Mouse (Mus musculus) CH12.LX (cell line): ENCODE data around the gene Zfp982. TPM values are rescaled to one million over a fixed set of nuclear protein-coding genes. Genes with fewer than 3 reads are reported as not detected.
"Not testable (repeated sequence)": the region's sequence is repeated elsewhere in the genome, so short reads cannot be mapped to it uniquely, and the experiment has no call there.

Experiments used
- DNase-seq: peaks from one replicate; pipeline ENCODE4 v3.0.0-alpha.2; 2013; ENCODE audit errors: extremely low read depth
- H3K27ac ChIP-seq: 2 replicates; pipeline ENCODE4 v1.5.1; 2012; ENCODE audit warnings: low read depth, mild to moderate bottlenecking, control low read depth, moderate library complexity; ENCODE audit not compliant: insufficient read depth
- H3K27me3 ChIP-seq: replicated peaks from 2 replicates; pipeline ENCODE3; 2012; ENCODE audit warnings: inconsistent platforms
- H3K36me3 ChIP-seq, 2 experiments: replicated peaks in 1 of 2; 2 replicates each; pipeline versions ENCODE3 to v1.6.1; 2012; ENCODE audit warnings: inconsistent platforms in 1 of 2, low read length in 1 of 2, mild to moderate bottlenecking in 1 of 2, mixed read lengths in 1 of 2, moderate library complexity in 1 of 2; ENCODE audit not compliant: control insufficient read depth in 1 of 2, insufficient read depth in 1 of 2
- H3K4me1 ChIP-seq, 2 experiments: 2 replicates each; pipeline ENCODE4 v1.6.1; 2012; ENCODE audit warnings: inconsistent platforms in 1 of 2, moderate library complexity in 1 of 2; ENCODE audit not compliant: insufficient read depth in 2 of 2, control insufficient read depth in 1 of 2
- H3K4me2 ChIP-seq: 2 replicates; pipeline ENCODE4 v1.6.1; 2012; ENCODE audit warnings: low read depth, mild to moderate bottlenecking, control low read depth; ENCODE audit not compliant: poor library complexity, insufficient read depth, severe bottlenecking
- H3K4me3 ChIP-seq, 3 experiments: fragments of 150-350 bp in 1 of 3; sonication (generic) in 1 of 3; replicated peaks in 1 of 3; 2 replicates each; pipeline versions ENCODE3 to v1.5.1; 2011 to 2012; ENCODE audit warnings: low read depth in 2 of 3, low read length in 2 of 3, mild to moderate bottlenecking in 2 of 3, moderate library complexity in 2 of 3, control low read depth in 1 of 3, improper control_type of control experiment in 1 of 3, inconsistent platforms in 1 of 3, mixed read lengths in 1 of 3; ENCODE audit not compliant: poor library complexity in 1 of 3
- H3K79me2 ChIP-seq: replicated peaks from 2 replicates; pipeline ENCODE4 v1.6.1; 2012; ENCODE audit warnings: mild to moderate bottlenecking, moderate library complexity; ENCODE audit not compliant: control insufficient read depth, poor library complexity, insufficient read depth, severe bottlenecking; ENCODE audit errors: extremely low read depth
- H3K9ac ChIP-seq: 2 replicates; pipeline ENCODE4 v1.6.1; 2012; ENCODE audit warnings: low read depth, mild to moderate bottlenecking, control low read depth, moderate library complexity; ENCODE audit not compliant: insufficient read depth
- H3K9me3 ChIP-seq: replicated peaks from 2 replicates; pipeline ENCODE3; 2012; ENCODE audit warnings: low read length, inconsistent platforms, mixed read lengths
- dilution Hi-C: fragments of 300-500 bp; cut with MboI; formaldehyde crosslinking; loops from 2 replicates; pipeline ENCODE4 v1.14.3; 2020; ENCODE audit warnings: low sequenced_read_pairs; ENCODE audit not compliant: extremely low pct_unique_long_range_greater_than_20kb, extremely low pct_ligation_motif_present
- in situ Hi-C: fragments of 300-500 bp; cut with MboI; formaldehyde crosslinking; loops from 3 replicates; pipeline ENCODE4 v1.14.3; 2019; ENCODE audit warnings: low sequenced_read_pairs, low pct_ligation_motif_present, low pct_unique_long_range_greater_than_20kb, mixed read lengths
- polyA plus RNA-seq: library from polyadenylated mRNA; unstranded; fragments of >175 nt; gene quantifications from 2 replicates; pipeline ENCODE4 v1.2.1, GENCODE M21; 2012; ENCODE audit warnings: low read depth; ENCODE audit not compliant: insufficient read length
- total RNA-seq, 2 experiments: library from RNA; depleted of rRNA; stranded (reverse); fragments of 300-350 nt in 1 of 2; fragments of >200 nt in 1 of 2; gene quantifications; 2 replicates each; pipeline ENCODE4 v1.2.3; 2012 to 2014

Zfp982 gene
- total and polyA plus RNA-seq, 3 experiments = 0.13 to 0.67 (median 0.36) TPM

GRCm38 (mm10) chr4:147556921-147557320 lies 64.7 kb downstream of the Zfp982 start:
- dilution Hi-C loops, in situ Hi-C loops, H3K4me2 ChIP-seq, H3K9me3 ChIP-seq, H3K27me3 ChIP-seq, DNase-seq, H3K27ac ChIP-seq, H3K79me2 ChIP-seq, H3K9ac ChIP-seq, H3K4me3 ChIP-seq, H3K36me3 ChIP-seq, H3K4me1 ChIP-seq: not testable (repeated sequence)

GRCm38 (mm10) chr4:147558011-147558410 lies 65.8 kb downstream of the Zfp982 start:
- H3K4me1 ChIP-seq, H3K79me2 ChIP-seq, H3K27me3 ChIP-seq, H3K9ac ChIP-seq, in situ Hi-C loops, H3K4me3 ChIP-seq, H3K4me2 ChIP-seq, dilution Hi-C loops, H3K27ac ChIP-seq, H3K36me3 ChIP-seq, DNase-seq: not testable (repeated sequence)
- H3K9me3 ChIP-seq = peaks cover 10% of the 10 kb centered on the region

GRCm38 (mm10) chr4:147559096-147559495 lies 66.9 kb downstream of the Zfp982 start:
- H3K79me2 ChIP-seq, DNase-seq, in situ Hi-C loops, H3K4me2 ChIP-seq, H3K9ac ChIP-seq, H3K36me3 ChIP-seq, dilution Hi-C loops, H3K4me1 ChIP-seq, H3K27ac ChIP-seq, H3K27me3 ChIP-seq, H3K4me3 ChIP-seq, H3K9me3 ChIP-seq: not testable (repeated sequence)

Other genes starting within 250 kb of the Zfp982 start
- not detected in 2 replicates for gene Zfp988, start 186.7 kb upstream of the Zfp982 start, total RNA-seq (2012; rRNA removed)
- gene Zfp988, start 186.7 kb upstream of the Zfp982 start, total RNA-seq (2014; rRNA removed) = not detected in 2 replicates
- gene Zfp988, start 186.7 kb upstream of the Zfp982 start, polyA plus RNA-seq = not detected in 2 replicates
- gene Zfp978, start 131.1 kb upstream of the Zfp982 start, total RNA-seq (2012; rRNA removed) = 0.38 and 0.72 TPM in 2 replicates
- gene Zfp978, start 131.1 kb upstream of the Zfp982 start, total RNA-seq (2014; rRNA removed) = not detected in 2 replicates
- gene Zfp978, start 131.1 kb upstream of the Zfp982 start, polyA plus RNA-seq = not detected in 2 replicates
- gene Gm16503, start 47.8 kb downstream of the Zfp982 start, total RNA-seq (2012; rRNA removed) = not detected in 2 replicates
- not detected in 2 replicates for gene Gm16503, start 47.8 kb downstream of the Zfp982 start, total RNA-seq (2014; rRNA removed)
- gene Gm16503, start 47.8 kb downstream of the Zfp982 start, polyA plus RNA-seq = not detected in 2 replicates
- gene Zfp985, start 60.9 kb downstream of the Zfp982 start, total RNA-seq (2012; rRNA removed) = not detected in 2 replicates
- gene Zfp985, start 60.9 kb downstream of the Zfp982 start, total RNA-seq (2014; rRNA removed) = not detected in 2 replicates
- not detected in 2 replicates for gene Zfp985, start 60.9 kb downstream of the Zfp982 start, polyA plus RNA-seq
- gene Zfp979, start 150.1 kb downstream of the Zfp982 start, total RNA-seq (2012; rRNA removed) = 2.4 and 4.6 TPM in 2 replicates
- gene Zfp979, start 150.1 kb downstream of the Zfp982 start, total RNA-seq (2014; rRNA removed) = 42.5 and 50.8 TPM in 2 replicates
- 13.2 TPM in 2 replicates for gene Zfp979, start 150.1 kb downstream of the Zfp982 start, polyA plus RNA-seq
- not detected in 2 replicates for gene Zfp534, start 210.1 kb downstream of the Zfp982 start, total RNA-seq (2012; rRNA removed)
- gene Zfp534, start 210.1 kb downstream of the Zfp982 start, total RNA-seq (2014; rRNA removed) = not detected in 2 replicates
- 0.10 TPM in 1 of 2 replicates, not detected in the other for gene Zfp534, start 210.1 kb downstream of the Zfp982 start, polyA plus RNA-seq